Mouse (Mus musculus) hematopoietic stem cell, adult 5-6 weeks (primary cell): Measurements from ENCODE around the gene Tars2. TPM values are rescaled to one million over a fixed set of nuclear protein-coding genes. Genes with fewer than 3 reads are reported as not detected.

Experiments
- ATAC-seq, 2 experiments: fragments of 125-278 bp in 1 of 2; replicated peaks in 1 of 2; 2 replicates each; pipeline ENCODE4 v1.8.0; 2016 to 2017; ENCODE audit warnings: inconsistent platforms in 2 of 2, mild to moderate bottlenecking in 2 of 2, moderate number of reproducible peaks in 2 of 2, low read depth in 1 of 2, moderate TSS enrichment in 1 of 2; ENCODE audit not compliant: low FRiP score in 2 of 2, poor library complexity in 2 of 2, severe bottlenecking in 2 of 2, insufficient read depth in 1 of 2, low TSS enrichment in 1 of 2
- total RNA-seq: library from RNA; stranded (forward); fragments of 172-1452, 232-1000 nt; gene quantifications from 2 replicates; pipeline ENCODE4 v1.2.3, GENCODE M21; 2017

Tars2 gene
- total RNA-seq, 1 experiment from 2014 or later: 44.8 TPM

DNA sequence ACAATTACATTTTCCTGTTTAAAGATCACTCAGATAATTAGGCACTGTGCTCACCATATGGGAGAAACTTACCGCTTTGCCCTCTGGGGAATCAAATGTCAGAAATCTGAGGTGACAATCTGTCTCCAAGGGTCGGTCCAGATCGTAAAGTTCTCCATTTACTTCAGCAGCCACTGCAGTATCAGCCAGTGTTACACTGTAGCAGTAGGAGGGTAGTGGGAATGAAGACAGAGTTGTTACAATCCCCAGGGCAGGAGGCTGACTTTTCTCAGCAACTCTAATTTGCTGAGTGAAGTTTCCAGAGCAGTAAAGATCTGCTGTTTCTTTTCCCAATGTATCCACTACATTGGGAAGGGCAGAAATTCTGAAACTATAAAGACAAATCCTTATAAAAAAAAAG lies 7.1 kb downstream of the Tars2 start:
- ATAC-seq: no peak

DNA sequence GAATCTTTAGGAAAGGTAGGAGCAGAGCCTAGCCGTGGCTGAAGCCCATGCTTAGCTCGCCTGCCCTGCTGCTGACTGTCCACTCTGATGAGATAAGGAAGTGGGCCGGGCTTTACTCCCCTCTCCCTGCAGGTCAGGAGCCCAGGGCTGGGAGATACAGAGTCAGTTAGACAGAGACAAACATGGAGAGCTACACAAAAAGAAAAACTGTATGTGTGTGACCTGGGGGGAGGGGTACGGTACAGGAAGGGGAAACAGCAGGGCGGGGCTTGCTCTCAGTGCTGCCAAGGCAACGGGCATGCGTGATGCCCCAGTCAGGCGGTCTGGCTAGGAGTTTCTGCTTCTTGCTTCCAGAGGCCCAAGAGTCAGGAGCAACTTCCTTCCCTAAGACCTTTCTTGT lies 19.6 kb downstream of the Tars2 start:
- ATAC-seq: peak; percentile 39 to 46; a peak in 3 of 4 replicates

DNA sequence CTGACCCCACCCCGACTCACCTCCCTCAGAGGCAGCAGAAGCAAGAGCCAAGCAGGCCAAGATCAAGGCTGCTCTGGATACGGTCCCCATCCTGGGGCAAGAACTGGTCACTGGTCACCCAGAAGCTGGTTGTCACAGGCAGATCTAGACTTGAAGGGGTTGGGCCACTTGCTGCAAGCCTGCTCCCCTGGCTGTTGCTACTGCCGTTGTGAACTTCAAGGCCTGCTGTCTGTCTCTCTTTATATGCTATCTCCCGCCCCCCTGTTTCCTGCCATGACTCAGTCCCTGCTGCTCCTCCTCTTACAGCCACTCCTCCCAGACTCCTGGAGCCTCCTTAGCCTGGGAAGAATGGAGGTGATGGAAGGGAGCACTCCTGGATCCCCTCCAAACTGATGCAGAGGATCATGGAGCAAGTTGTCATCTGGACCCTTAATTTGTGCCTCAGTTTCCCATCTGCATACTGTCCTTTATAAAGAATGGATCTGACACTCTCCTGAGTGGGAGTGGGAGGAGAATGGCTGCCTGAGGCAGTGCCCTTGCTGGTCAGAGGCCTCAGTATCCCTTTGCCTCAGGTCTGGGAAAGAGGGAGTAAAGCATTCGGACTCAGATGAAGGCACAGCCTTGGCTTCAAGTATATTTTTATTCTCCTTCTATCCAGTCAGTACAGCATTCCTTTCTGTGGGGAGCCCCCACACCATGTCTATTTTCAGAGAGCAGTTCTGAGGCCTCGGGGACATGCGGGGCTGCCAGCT lies 20.5 kb downstream of the Tars2 start, which contains the start of gene Ecm1:
Ecm1 (minus strand) TSS at position 217 of the 752 bp plus-strand sequence.
- no peak for ATAC-seq

DNA sequence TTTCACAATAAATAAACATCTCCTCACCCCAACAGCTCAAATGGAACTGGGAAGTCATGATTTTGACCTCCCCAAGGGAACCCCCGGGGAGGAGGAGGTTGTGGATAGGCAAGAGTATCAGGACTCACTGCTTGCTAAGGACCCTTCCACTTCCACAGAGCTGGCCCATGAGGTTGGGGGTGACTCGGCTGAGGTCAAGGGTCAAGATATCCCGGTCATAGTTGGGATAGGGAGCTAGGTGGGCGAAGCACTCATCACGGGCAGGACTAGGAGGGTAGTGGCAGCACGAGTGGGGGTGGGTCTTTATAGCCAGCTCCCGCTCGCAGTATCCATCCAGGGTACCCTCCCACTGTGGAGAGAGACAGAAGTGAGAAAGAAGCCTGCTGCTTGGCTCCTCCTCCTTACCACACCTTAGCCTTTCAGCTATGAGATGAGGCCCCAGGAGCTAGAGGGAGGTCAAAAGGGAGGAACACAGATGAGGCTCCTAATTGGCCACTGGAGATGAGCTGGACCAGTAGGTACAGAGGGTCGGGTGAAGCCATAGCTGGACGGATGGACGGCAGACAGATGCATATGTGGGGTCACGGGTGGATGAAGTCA lies 24.8 kb downstream of the Tars2 start:
- ATAC-seq: no peak

DNA sequence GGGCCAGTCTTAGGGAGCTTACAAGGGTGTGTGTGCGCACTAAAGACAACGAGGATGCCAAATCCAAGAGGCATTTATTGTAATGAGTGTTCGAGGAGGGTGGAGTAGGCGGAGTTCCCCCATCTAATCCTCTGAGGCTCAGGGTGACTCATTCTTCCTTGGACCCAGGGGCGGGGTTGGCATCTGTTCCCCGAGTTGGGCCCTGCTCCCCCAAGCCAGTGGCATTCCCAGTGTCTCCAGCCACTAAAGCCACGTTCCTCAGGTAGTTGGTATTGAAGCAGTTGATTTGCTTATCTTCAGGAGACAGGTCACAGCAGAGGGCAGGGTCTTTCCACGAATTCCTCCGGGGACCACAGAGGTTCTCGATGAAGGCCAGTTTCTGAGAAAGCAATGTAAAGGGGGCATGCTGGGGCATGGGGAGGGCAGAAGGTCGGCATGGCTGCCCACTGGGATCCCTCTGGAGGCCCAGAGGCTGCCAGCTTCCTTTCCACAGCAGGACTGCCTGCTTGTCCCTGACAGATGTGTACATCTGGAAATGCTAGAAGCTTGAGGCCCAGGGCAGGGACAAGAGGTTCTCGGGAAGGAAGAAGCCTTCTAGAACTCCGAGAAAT lies 25.8 kb downstream of the Tars2 start:
- no peak for ATAC-seq

DNA sequence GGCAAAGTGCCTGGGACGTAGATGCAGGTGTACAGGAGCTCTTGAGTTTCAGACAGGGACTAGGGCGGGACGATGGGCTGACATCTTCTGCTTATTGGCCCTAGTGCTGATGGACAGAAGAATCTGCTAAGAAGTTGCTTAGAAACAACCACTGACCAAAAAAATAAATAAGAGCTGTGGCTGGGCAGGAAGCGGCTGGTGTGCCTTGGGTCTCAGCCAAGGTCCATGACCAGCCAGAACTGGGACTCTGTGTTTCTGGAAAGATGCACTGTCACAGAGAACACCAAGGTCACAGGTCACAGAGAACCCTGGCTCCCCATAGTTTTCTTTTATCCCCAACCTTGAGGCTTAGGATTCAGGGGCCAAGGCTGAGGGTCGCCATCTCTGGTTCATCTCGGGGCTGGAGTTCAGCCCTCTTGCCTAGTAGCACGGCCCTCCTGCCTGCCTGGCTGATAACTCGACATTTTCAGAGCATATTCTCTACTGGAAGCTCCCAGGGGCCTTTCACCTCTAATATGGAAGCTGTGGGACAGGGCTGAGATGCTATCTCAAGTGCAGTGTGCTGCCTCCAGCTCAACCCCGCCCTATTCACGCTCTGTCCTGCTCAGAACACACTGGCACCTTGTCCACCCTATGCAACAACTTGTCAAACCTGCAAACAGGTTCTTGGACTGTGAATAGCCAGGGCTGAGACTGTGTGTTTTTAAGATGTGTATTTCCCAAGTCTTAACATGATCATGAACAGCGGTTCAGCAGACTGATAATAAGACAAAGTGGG lies 27.1 kb downstream of the Tars2 start:
- peak; percentile 54 to 64; a peak in 3 of 4 replicates for ATAC-seq

DNA sequence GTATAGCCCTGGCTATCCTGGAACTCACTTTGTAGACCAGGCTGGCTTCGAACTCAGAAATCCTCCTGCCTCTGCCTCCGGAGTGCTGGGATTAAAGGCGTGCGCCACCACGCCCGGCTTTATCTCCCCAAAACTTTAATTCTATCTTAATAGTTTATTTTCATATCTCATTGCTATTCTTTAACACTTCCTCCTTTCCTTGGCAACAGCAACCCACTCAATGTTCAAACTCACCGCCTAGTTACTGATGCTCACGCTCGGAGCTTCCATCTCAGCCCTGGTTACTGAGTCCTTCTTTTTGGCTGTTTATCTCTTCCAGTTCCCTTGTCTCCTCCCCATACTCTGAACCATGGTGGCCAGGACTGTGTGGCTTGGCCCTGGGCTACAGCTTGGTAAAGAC lies 27.7 kb downstream of the Tars2 start:
- peak in 1 of 2 experiments; percentile 34; a peak in 2 of 4 replicates for ATAC-seq

DNA sequence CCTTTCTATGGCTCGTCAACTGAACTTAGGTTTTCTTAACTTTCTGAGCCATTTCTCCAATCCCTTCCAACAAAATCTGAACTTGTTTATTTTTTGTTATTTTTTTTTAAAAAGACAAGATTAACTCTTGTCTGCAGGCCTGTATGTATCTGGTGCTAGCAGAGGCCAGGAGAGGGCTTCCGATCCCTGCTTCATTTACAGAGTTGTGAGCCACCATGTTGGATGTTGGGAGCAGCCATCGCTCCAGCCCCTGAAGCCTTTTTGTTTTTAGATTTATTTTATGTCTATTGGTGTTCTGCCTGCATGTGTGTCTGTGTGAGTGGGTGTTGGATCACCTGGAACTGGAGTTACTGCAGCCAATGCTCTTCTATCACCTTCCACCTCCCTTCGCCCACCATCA lies 28.2 kb downstream of the Tars2 start:
- ATAC-seq: no peak

DNA sequence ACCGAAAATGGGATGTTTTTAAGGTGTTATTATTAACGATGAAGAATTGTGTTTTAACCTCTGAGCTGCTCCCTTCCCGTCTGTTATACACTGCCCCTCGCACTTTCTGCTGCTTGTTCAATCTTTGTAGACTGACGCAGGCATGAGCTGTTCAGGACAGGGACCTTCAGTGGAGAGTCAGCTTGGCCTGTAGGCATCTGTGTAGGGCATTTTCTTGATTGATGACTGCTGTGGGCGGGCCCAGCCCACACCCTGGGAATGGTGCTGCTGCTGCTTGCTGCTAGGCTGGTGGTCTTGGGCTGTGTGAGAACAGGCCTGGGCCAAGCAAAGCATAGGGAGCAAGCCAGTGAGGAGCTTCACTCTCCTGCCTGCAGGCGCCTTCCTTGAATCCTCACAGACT lies 29.6 kb downstream of the Tars2 start:
- ATAC-seq: no peak

DNA sequence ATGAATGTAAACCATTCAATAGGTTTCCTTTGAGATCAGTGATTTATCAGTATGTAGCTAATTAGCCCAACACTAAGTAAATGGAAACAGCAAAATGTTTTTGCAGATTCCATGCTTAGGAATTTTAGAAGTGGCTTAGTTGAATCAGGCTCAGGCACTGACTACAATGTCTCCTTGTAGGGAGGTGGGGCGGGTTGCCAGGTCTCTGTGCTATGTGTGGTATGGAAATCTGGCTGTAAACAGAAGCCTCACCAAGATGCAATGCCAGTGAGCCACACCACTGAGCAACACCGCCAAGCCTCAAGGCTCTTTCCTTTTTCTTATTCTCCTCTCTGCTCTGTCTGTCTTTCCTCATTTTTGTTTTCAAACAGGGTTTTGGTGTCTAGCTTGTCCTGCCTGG lies 31.1 kb downstream of the Tars2 start:
- ATAC-seq: no peak

DNA sequence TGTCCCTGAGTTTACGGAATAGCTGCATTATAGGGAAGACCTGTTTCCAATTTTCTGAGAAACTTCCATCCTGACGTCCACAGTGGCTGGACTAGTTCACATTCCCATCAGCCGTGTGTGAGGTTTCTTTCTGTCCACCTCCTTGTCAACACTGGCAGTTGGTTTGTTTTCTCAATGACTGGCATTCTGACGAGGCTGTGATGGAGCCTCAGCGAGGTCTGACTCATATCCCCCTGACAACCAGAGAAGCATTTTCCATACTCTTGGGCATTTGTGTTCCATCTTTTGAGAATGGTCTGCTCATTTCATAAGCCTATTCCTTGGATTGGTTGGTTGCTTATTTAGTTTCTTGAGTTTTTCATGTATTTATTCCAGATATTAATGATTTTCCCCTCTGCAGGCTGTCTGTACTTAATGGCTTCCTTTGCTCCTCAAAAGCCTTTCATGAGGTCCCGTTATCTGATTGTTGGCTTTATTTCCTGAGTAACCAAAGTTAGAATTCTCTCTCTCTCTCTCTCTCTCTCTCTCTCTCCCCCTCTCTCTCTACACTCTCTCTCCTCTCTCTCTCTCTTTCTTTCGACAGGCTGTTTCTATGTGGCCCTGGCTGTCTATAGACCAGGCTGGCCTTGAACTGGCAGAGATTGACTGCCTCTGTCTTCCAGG lies 33.2 kb downstream of the Tars2 start:
- no peak for ATAC-seq

DNA sequence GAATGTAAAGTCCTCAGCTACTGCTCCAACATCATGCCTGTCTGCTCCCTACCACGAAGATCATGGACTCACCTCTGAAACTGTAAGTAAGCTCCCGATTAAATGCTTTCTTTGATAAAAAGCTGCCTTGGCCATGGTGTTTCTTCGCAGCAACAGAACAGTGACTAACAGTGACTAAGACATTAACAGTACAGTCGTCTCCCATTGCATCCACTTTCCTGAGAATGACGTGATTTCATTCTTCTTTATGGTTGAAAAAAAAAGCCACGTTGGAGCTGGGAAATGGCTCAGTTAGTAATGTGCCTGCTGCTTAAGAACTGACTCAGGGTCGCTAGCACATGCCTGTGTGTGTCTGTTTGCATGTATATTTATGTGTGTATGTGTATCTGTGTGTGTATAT lies 34.1 kb downstream of the Tars2 start:
- no peak for ATAC-seq

DNA sequence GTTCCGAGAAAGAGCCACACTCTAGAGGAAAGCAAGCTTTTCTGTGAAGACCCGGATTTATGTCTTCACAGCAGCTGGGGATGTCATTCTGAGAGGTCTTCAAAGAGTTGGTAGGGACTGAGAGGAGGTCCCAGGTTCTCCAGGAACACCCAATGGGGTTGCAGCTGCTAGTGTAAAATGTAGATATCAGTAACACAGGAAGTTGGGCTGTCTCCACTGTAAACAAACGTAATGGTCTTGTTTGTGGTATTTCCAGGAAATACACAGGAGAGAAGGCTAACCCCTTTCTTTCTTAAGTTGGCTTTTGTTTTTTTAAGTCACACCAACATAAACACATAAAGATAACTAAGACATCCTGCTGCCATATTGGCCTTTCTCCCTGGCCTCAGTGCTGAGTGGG lies 37.6 kb downstream of the Tars2 start:
- ATAC-seq: no peak

DNA sequence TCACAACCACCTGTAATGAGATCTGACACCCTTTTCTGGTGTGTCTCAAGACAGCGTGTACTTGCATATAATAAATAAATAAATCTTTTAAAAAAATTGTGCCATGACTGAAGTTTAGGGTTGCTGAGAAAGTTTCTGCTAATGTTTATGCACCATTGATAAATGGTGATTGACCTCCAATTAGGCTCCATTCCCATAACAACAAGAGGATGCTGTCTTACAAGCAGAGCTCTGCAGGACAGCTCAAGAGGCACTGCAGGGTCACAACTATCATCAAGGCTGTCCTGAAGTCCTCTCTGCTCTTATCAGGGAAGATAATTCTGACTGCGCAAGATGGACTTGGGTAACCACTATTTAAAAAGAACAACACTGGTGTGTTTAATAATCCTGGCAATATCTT lies 41.9 kb downstream of the Tars2 start:
- ATAC-seq: no peak

DNA sequence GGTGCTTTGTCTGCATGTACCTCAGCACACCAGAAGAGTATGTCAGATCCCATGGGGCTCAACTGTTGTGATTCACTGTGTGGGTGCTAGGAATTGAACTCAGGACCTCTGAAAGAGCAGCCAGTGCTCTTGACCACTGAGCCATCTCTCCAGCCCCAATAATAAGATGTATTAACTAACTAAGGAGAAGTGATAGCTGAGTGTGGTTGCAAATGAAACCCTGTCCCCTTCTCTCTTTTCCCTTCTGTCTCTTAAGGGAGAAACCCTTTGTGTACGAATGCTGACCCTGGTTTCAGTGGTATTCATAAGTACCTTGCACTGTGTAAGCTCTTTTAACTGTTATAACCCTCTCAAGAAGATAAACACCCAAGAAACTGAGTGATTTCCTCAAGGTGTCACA lies 43.9 kb downstream of the Tars2 start:
- no peak for ATAC-seq

DNA sequence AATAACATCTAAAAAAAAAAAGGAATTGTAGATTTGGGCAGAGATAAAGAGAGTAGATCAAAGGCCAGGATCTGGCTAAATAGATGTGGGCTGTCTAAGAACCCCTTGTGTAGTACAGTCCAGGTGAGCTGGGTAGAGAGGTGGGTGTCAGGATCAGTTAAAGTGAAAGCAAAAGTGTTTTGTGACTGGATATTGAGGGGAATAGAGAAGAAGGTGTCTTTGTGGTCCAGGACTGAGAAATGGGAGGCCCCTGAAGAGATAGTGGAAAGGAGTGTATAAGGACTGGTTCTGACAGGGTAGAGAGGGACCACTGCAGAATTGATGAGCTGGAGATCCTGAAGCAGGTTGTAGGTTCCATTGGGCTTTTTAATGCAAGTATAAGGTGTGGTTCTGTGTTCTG lies 50.0 kb downstream of the Tars2 start:
- no peak for ATAC-seq

DNA sequence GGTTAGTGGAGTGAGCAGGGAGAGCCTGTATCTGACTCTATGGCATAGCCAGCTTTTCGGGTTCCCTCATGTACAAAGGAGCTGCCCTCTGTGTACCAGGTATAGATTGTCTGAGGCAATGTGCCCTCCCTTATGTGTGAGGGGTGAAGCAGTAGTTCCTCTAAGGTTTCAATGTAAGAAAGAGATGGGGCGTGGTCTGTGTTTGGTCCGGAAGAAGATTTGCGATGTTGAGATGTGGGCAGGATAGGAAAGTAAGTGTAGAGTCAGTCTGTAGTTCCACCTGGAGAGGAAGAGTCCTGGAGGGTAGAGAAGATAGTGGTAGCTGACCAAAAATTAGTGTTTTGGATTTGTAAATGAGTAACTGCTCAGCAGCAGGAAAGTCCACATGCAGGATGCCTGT lies 51.0 kb downstream of the Tars2 start:
- ATAC-seq: no peak
